Mouse (Mus musculus) kidney, adult 2 months (tissue): ENCODE data around the gene Plin4. TPM values are rescaled to one million over a fixed set of nuclear protein-coding genes. Genes with fewer than 3 reads are reported as not detected.
"Not testable (repeated sequence)": the region's sequence is repeated elsewhere in the genome, so short reads cannot be mapped to it uniquely, and the experiment has no call there.

Experiments
- DNase-seq: peaks from one replicate; pipeline ENCODE4 v3.0.0; 2021
- H3K27ac ChIP-seq: fragments of 200-500 bp; 2 replicates; pipeline ENCODE4 v1.5.1; 2012; ENCODE audit warnings: low read depth, low read length, control low read depth, inconsistent platforms; ENCODE audit not compliant: insufficient read depth
- H3K27me3 ChIP-seq: fragments of 200-500 bp; replicated peaks from 2 replicates; pipeline ENCODE4 v1.6.1; 2012; ENCODE audit warnings: mild to moderate bottlenecking, moderate library complexity, low read length, inconsistent platforms; ENCODE audit not compliant: control insufficient read depth, insufficient read depth
- H3K36me3 ChIP-seq: fragments of 200-500 bp; 2 replicates; pipeline ENCODE4 v1.6.1; 2012; ENCODE audit warnings: mild to moderate bottlenecking, moderate library complexity, low read length, inconsistent platforms; ENCODE audit not compliant: control insufficient read depth, insufficient read depth
- H3K4me1 ChIP-seq: fragments of 200-500 bp; 2 replicates; pipeline ENCODE4 v1.6.1; 2011; ENCODE audit warnings: low read length; ENCODE audit not compliant: control insufficient read depth, insufficient read depth
- H3K4me3 ChIP-seq: fragments of 200-500 bp; 2 replicates; pipeline ENCODE4 v1.5.1; 2011; ENCODE audit warnings: mild to moderate bottlenecking, low read depth, low read length, control low read depth; ENCODE audit not compliant: insufficient read depth
- CTCF ChIP-seq: fragments of 200-500 bp; conservative IDR thresholded peaks from 2 replicates; pipeline ENCODE4 v1.5.1; 2011; ENCODE audit warnings: low read depth, mild to moderate bottlenecking, control low read depth, low read length, moderate library complexity, mixed read lengths; ENCODE audit not compliant: insufficient read depth, insufficient read length
- POLR2A ChIP-seq: fragments of 200-500 bp; IDR thresholded peaks from one replicate; pipeline ENCODE4 v1.6.1; 2011; ENCODE audit warnings: low read depth, low read length, control low read depth
- WGBS: fragments of 180-500 bp; shearing (Covaris S2); methylation state at CpG from one replicate; pipeline ENCODE4 v1.1.7; 2018; 5-methylcytosine and 5-hydroxymethylcytosine counted together
- polyA plus RNA-seq: library from polyadenylated mRNA; depleted of rRNA; stranded (reverse); fragments of >200 nt; gene quantifications from 2 replicates; pipeline ENCODE4 v1.2.3, GENCODE M21; 2012

The Plin4 gene
- polyA plus RNA-seq, 1 experiment: 14.4 TPM

GRCm38 (mm10) chr17:56107736-56108135, 1.9 kb downstream of the Plin4 start:
- Histone ChIP-seq H3K4me1 (no peaks in the 10 kb centered on the region), H3K36me3 (no peaks in the 10 kb centered on the region), H3K4me3 (no peak overlapping the region), H3K27ac (no peak overlapping the region), H3K27me3 (no peaks in the 10 kb centered on the region)
- DNase-seq: no peak
- no peak for TF ChIP-seq POLR2A
- TF ChIP-seq CTCF: no peak
- 67% methylated on average over 2 of the region's 2 CpGs for WGBS

- H3K4me3 ChIP-seq: no peak overlapping the region
- WGBS: 83% methylated on average over 4 of the region's 4 CpGs
- no peaks in the 10 kb centered on the region for H3K36me3 ChIP-seq
- H3K27me3 ChIP-seq: no peaks in the 10 kb centered on the region
- no peak for DNase-seq
- H3K4me1 ChIP-seq: no peaks in the 10 kb centered on the region
- TF ChIP-seq POLR2A: no peak
- no peak for TF ChIP-seq CTCF
- no peak overlapping the region for H3K27ac ChIP-seq
Observed at GRCm38 (mm10) chr17:56106981-56107380, 2.6 kb downstream of the Plin4 start.

- H3K27me3 ChIP-seq, DNase-seq, H3K4me1 ChIP-seq, H3K36me3 ChIP-seq, H3K4me3 ChIP-seq, H3K27ac ChIP-seq: not testable (repeated sequence)
- WGBS: 94% methylated on average over 4 of the region's 4 CpGs
Observed at GRCm38 (mm10) chr17:56106436-56106835, 3.2 kb downstream of the Plin4 start.

- H3K27me3 ChIP-seq, H3K36me3 ChIP-seq, H3K4me1 ChIP-seq, DNase-seq, H3K27ac ChIP-seq, H3K4me3 ChIP-seq: not testable (repeated sequence)
- WGBS: 93% methylated on average over 3 of the region's 5 CpGs
Observed at GRCm38 (mm10) chr17:56104821-56105220, 4.8 kb downstream of the Plin4 start.

- no peak overlapping the region for H3K4me3 ChIP-seq
- TF ChIP-seq CTCF (no peak), POLR2A (no peak)
- 96% methylated on average over 8 of the region's 8 CpGs for WGBS
- H3K36me3 ChIP-seq: no peaks in the 10 kb centered on the region
- no peaks in the 10 kb centered on the region for H3K27me3 ChIP-seq
- no peak overlapping the region for H3K27ac ChIP-seq
- DNase-seq: no peak
- H3K4me1 ChIP-seq: no peaks in the 10 kb centered on the region
Observed at GRCm38 (mm10) chr17:56103465-56104285, 5.9 kb downstream of the Plin4 start.

GRCm38 (mm10) chr17:56102927-56103326, 6.7 kb downstream of the Plin4 start:
- Histone ChIP-seq H3K27me3 (no peaks in the 10 kb centered on the region), H3K36me3 (no peaks in the 10 kb centered on the region), H3K4me3 (no peak overlapping the region), H3K27ac (no peak overlapping the region), H3K4me1 (no peaks in the 10 kb centered on the region)
- whole genome bisulfite sequencing: 93% methylated on average over 9 of the region's 9 CpGs
- no peak for DNase-seq
- no peak for TF ChIP-seq POLR2A

GRCm38 (mm10) chr17:56102158-56102557, 7.4 kb downstream of the Plin4 start:
- Histone ChIP-seq H3K4me3 (no peak overlapping the region), H3K36me3 (peaks cover 1% of the 10 kb centered on the region), H3K4me1 (no peaks in the 10 kb centered on the region), H3K27ac (no peak overlapping the region), H3K27me3 (no peaks in the 10 kb centered on the region)
- TF ChIP-seq POLR2A: no peak
- no peak for DNase-seq
- 89% methylated on average over 5 of the region's 5 CpGs for WGBS

GRCm38 (mm10) chr17:56100811-56101210, 8.8 kb downstream of the Plin4 start:
- no peaks in the 10 kb centered on the region for H3K4me1 ChIP-seq
- TF ChIP-seq CTCF (no peak), POLR2A (no peak)
- no peak overlapping the region for H3K27ac ChIP-seq
- H3K4me3 ChIP-seq: no peak overlapping the region
- no peaks in the 10 kb centered on the region for H3K27me3 ChIP-seq
- H3K36me3 ChIP-seq: peaks cover 3% of the 10 kb centered on the region
- 84% methylated on average over 3 of the region's 3 CpGs for WGBS
- DNase-seq: no peak
